Mouse (Mus musculus): ENCODE data around the gene Gm7879. TPM values are rescaled to one million over a fixed set of nuclear protein-coding genes. Genes with fewer than 3 reads are reported as not detected.

Gene Gm7879
- polyA plus RNA-seq, 1 experiment from 2014 or later: 0.73 TPM

DNA sequence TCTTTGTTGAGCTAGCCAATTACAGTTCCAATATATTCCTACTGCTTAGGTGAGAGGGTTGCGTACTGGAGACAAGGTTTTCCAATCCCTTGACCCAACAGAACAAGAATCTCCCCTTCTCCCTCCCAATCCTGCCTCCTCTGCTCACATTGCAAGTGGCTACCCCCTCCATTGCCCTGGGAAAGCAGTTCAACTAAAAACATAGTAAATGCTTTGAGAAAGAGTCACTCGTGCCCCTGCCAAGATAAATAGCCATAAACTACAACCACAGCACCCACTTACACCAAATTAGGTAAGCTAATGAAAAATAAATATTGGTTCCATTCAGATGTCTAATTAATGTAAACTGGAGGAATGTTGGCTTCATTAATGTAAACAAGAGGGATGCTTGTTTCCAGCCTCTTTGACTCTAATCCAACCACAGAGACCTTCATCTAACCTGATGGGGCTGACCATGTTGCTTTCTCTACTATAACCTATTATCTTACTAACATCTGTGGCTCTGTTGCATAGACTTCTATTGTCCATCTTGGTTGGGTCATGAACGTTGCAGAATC lies 47.0 kb downstream of the Gm7879 start:
- Histone ChIP-seq H3K4me2 (ENCODE audit: low read depth, low read length) (no peak overlapping the region), H3K36me3 (replicated peaks; ENCODE audit: control insufficient read depth, insufficient read depth, low read depth, low read length) (no peaks in the 10 kb centered on the region), H3K4me1 (ENCODE audit: control insufficient read depth, insufficient read depth, low read length) (no peaks in the 10 kb centered on the region), H3K27me3 (ENCODE audit: control insufficient read depth, insufficient read depth, low read length) (no peaks in the 10 kb centered on the region), H3K9me3 (replicated peaks; ENCODE audit: control insufficient read depth, low read length) (no peaks in the 10 kb centered on the region), H3K4me3 (ENCODE audit: low read depth, low read length) (no peak overlapping the region), H3K27ac (replicated peaks; ENCODE audit: low read depth, low read length) (no peak overlapping the region), H3K9ac (replicated peaks; ENCODE audit: low read length) (no peak overlapping the region)
- WGBS: 86% methylated on average over 3 of the region's 3 CpGs
- DNase-seq (ENCODE audit: low spot score) (no peak), ATAC-seq (replicated peaks; ENCODE audit: insufficient number of reproducible peaks, low FRiP score, low TSS enrichment, low read depth) (no peak)

DNA sequence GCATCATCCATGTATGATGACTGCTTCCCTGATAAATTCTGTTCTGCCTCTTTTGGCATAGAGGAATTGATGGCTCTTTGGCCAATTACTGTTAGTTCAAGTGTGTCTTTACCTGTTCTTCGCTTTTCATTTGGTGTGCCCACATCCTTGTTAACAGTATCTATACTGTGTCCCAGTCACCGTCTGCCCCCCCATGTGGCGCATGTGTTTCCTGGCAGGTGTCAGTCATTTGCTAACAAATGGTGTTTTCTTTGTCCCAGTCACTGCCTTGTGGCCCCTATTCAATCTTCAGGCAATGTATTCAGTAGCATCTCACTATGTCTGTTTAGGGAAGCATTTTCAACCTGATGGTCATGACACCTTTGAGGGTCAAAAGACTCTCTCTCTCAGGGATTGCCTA lies 48.1 kb downstream of the Gm7879 start:
- H3K36me3 ChIP-seq (replicated peaks; ENCODE audit: control insufficient read depth, insufficient read depth, low read depth, low read length): no peaks in the 10 kb centered on the region
- ATAC-seq (replicated peaks; ENCODE audit: insufficient number of reproducible peaks, low FRiP score, low TSS enrichment, low read depth) (no peak), DNase-seq (ENCODE audit: low spot score) (no peak)
- no peaks in the 10 kb centered on the region for H3K9me3 ChIP-seq (replicated peaks; ENCODE audit: control insufficient read depth, low read length)
- no peaks in the 10 kb centered on the region for H3K27me3 ChIP-seq (ENCODE audit: control insufficient read depth, insufficient read depth, low read length)
- H3K4me2 ChIP-seq (ENCODE audit: low read depth, low read length): no peak overlapping the region
- no peak overlapping the region for H3K27ac ChIP-seq (replicated peaks; ENCODE audit: low read depth, low read length)
- no peak overlapping the region for H3K4me3 ChIP-seq (ENCODE audit: low read depth, low read length)
- no peak overlapping the region for H3K9ac ChIP-seq (replicated peaks; ENCODE audit: low read length)
- no peaks in the 10 kb centered on the region for H3K4me1 ChIP-seq (ENCODE audit: control insufficient read depth, insufficient read depth, low read length)
- WGBS: 82% methylated on average over 3 of the region's 3 CpGs

Other genes with a start within 250 kb of the Gm7879 start
- gene Bst1, start 94.3 kb upstream of the Gm7879 start, polyA plus RNA-seq (2014; fragmentation: Nextera tagmentation; extraction: Ambion mirVana): 0.15 TPM in 1 of 2 replicates, not detected in the other
- gene Fbxl5, start 91.5 kb upstream of the Gm7879 start, polyA plus RNA-seq (2014; fragmentation: Nextera tagmentation; extraction: Ambion mirVana): 71.3 and 83.4 TPM in 2 replicates
- 9.9 and 10.7 TPM in 2 replicates for gene Cd38, start 44.6 kb upstream of the Gm7879 start, polyA plus RNA-seq (2014; fragmentation: Nextera tagmentation; extraction: Ambion mirVana)
- gene Fgfbp1, start 68.6 kb downstream of the Gm7879 start, polyA plus RNA-seq (2014; fragmentation: Nextera tagmentation; extraction: Ambion mirVana): 0.36 and 0.67 TPM in 2 replicates
- 121 and 126 TPM in 2 replicates for gene Prom1, start 188.9 kb downstream of the Gm7879 start, polyA plus RNA-seq (2014; fragmentation: Nextera tagmentation; extraction: Ambion mirVana)